Mouse (Mus musculus) ES-Bruce4 (cell line): ENCODE measurements around the gene Scaf1. TPM values are rescaled to one million over a fixed set of nuclear protein-coding genes. Genes with fewer than 3 reads are reported as not detected.

Experiments
- H3K27ac ChIP-seq: 2 replicates; pipeline ENCODE4 v1.5.1; 2012; ENCODE audit warnings: low read length, inconsistent platforms; ENCODE audit not compliant: insufficient read depth
- H3K27me3 ChIP-seq: 2 replicates; pipeline ENCODE4 v1.6.1; 2012; ENCODE audit warnings: mild to moderate bottlenecking, low read length, inconsistent platforms; ENCODE audit not compliant: control insufficient read depth, poor library complexity, insufficient read depth, severe bottlenecking
- H3K36me3 ChIP-seq: 2 replicates; pipeline ENCODE4 v1.6.1; 2012; ENCODE audit warnings: inconsistent platforms, mild to moderate bottlenecking, low read length, moderate library complexity; ENCODE audit not compliant: control insufficient read depth, poor library complexity, insufficient read depth, severe bottlenecking
- H3K4me1 ChIP-seq: one replicate; pipeline ENCODE4 v1.8.1; 2011; ENCODE audit warnings: low read length; ENCODE audit not compliant: control insufficient read depth, insufficient read depth
- H3K4me3 ChIP-seq: 2 replicates; pipeline ENCODE4 v1.5.1; 2011; ENCODE audit warnings: low read depth, mild to moderate bottlenecking, low read length
- H3K9ac ChIP-seq: 2 replicates; pipeline ENCODE4 v1.6.1; 2012; ENCODE audit warnings: low read depth, mild to moderate bottlenecking, inconsistent platforms; ENCODE audit not compliant: poor library complexity, severe bottlenecking
- H3K9me3 ChIP-seq: replicated peaks from 2 replicates; pipeline ENCODE4 v1.6.1; 2012; ENCODE audit warnings: mild to moderate bottlenecking, low read length, inconsistent platforms; ENCODE audit not compliant: control insufficient read depth, poor library complexity, insufficient read depth, severe bottlenecking
- CTCF ChIP-seq: IDR thresholded peaks from one replicate; pipeline ENCODE4 v1.8.1; 2011; ENCODE audit warnings: low read depth, low read length
- EP300 ChIP-seq: IDR thresholded peaks from 2 replicates; pipeline ENCODE4 v1.6.1; 2011; ENCODE audit warnings: low read depth, low read length; ENCODE audit not compliant: insufficient read depth
- POLR2A ChIP-seq: IDR thresholded peaks from one replicate; pipeline ENCODE4 v1.8.1; 2011; ENCODE audit warnings: low read length; ENCODE audit not compliant: insufficient read depth
- polyA plus RNA-seq: library from polyadenylated mRNA; stranded (reverse); fragments of >200 nt; gene quantifications from 2 replicates; pipeline ENCODE4 v1.2.4, GENCODE M21; 2011; ENCODE audit warnings: low read depth; ENCODE audit not compliant: missing spikeins, insufficient read depth, insufficient read length

The Scaf1 gene
- 64.2 and 73.2 TPM in 2 replicates for polyA plus RNA-seq

DNA sequence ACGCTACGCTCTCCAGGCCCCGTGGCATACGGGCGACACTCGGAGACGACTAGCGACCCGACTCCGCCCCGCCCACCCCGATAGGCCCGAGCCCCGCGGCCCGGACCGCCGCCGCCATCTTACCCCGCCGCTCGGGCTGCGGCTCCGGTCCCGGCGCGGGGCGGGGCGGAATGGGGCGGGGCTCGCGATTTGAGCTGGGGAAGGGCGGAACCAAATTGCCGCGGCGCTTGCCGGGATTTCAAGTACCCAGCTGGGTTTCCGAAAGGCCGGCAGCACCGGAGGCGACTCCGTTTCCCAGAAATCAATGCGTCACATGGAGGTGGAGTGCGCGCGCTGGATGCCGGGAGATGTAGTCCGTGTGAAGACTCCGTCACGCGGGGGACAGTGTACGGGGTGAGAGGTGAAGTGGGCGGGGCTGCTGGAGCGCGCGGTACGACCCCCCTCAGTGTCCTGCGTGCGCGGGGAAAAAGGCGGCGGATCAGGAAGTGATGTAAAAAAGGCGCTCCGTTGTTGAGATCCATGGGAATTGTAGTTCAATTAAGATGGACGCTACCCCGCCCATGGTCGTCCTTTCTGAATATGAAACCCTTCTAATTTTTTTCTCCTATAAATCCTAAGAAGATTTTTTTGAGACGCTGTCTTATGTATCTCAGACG is at the start of gene Scaf1:
Gene Scaf1, minus strand, starts transcription at position 407 of the 656 bp plus-strand sequence.
- H3K9me3 ChIP-seq, result no peaks in the 10 kb centered on the region
- peaks cover 9% of the 10 kb centered on the region; the same call in 1 of the 2 replicates for H3K36me3 ChIP-seq
- no peak for TF ChIP-seq POLR2A
- no peak for TF ChIP-seq EP300
- TF ChIP-seq CTCF, result no peak
- H3K4me1 ChIP-seq, result no peaks in the 10 kb centered on the region
- peak within 1 kb of the TSS; percentile 96 for H3K9ac ChIP-seq
- H3K4me3 ChIP-seq, result peak within 1 kb of the TSS; percentile 89
- H3K27me3 ChIP-seq, result no peaks in the 10 kb centered on the region
- H3K27ac ChIP-seq, result peak within 1 kb of the TSS; percentile 62

DNA sequence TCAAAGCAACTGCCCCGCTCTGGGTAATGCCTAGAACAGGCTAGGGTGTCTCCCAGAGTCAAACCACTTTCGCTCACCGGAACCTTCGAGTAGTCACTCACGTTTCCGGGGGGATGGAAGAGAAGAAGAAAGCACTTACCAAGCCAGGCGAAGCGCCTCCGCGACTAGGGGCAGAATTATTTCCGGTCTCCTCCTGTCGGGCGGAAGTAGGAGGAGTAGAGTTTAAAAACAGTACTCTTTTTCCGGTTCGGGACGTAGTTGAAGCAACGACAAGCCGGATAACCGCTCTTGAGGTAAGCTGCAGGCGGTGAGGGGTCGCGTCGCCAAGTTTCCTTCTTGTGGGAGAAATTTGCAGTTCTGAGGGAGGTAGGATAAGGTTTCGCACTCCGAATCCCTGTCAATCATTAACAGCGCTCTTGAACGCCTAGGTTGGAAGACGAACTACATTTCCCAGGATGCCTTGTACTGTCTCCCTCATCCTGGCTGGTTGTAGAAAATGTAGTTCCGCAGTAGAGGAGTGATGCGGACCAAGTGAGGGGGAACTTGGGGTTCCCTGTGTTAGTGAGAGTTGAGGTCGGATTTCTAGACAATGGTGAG is 46.2 kb upstream of the Scaf1 start, which contains the start of the genes Nosip and Prrg2:
Gene Nosip, plus strand, starts transcription at position 191 of the 597 bp plus-strand sequence.
Gene Prrg2, minus strand, starts transcription at position 439 of the 597 bp plus-strand sequence.
- no peaks in the 10 kb centered on the region for H3K36me3 ChIP-seq
- peak within 1 kb of the TSS; percentile 82 for H3K27ac ChIP-seq
- peak within 1 kb of the TSS; percentile 44 for H3K9ac ChIP-seq
- TF ChIP-seq CTCF (no peak), EP300 (peak; percentile 13; the same call in 1 of the 2 replicates)
- no peaks in the 10 kb centered on the region for H3K4me1 ChIP-seq
- H3K4me3 ChIP-seq, result peak within 1 kb of the TSS; percentile 98
- no peaks in the 10 kb centered on the region for H3K9me3 ChIP-seq
- no peaks in the 10 kb centered on the region for H3K27me3 ChIP-seq

DNA sequence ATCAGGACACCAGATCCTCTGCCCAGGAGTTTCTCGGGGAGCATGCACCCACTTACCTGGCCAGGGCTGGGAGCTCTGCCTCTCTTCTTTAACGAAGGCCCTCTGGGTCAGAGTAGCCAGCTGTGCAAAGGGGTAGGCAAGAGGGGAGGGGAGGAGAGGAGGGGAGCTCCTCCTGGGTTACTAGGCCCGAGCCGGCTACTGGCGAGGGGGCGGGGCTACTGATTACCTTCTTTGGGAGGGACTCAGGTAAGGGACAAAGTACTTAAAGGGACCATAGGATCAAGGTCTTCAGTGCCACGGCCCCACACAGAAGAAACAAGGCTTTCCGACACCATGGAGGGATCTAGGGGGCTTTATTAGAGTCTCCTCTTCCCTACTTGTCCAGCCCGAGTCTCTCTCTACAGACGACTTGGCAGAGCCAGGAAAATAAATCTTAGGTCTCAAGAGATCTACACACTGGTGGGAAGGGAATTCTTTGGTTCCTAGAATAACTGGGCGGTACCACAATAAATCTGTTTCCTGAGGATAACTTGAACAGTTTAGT is 45.4 kb upstream of the Scaf1 start:
- TF ChIP-seq EP300, result no peak
- no peak for TF ChIP-seq CTCF
- no peaks in the 10 kb centered on the region for H3K36me3 ChIP-seq
- H3K27ac ChIP-seq, result no peak overlapping the region

DNA sequence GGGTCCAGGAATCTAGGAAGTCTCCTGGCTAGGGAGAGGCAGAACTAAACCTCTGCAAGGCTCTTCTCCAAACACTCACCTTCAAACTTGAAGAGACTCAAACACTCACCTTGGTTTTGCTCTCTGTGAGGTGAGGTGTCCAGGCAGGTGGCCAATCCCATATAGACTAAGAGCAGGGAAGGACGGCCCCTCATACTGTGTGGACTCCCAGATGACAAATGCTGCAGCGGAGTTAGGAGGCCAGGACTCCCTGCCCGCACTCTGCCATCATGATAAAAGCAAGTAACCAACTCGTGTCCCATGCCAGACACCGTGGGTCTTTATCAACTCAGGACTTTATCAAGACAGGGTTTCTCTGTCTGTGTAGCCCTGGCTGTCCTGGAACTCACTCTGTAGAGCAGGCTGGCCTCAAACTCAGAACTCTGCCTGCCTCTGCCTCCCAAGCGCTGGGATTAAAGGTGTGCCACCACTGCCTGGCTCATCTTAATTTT is 44.5 kb upstream of the Scaf1 start:
- Histone ChIP-seq H3K9ac (no peak overlapping the region), H3K4me1 (no peaks in the 10 kb centered on the region), H3K4me3 (no peak overlapping the region), H3K9me3 (no peaks in the 10 kb centered on the region), H3K36me3 (no peaks in the 10 kb centered on the region), H3K27me3 (no peaks in the 10 kb centered on the region), H3K27ac (no peak overlapping the region)
- TF ChIP-seq CTCF (no peak), POLR2A (no peak), EP300 (no peak)

More for the DNA sequence above, 45.4 kb upstream of the Scaf1 start:
- Histone ChIP-seq H3K4me3 (peak overlapping the region; percentile 54), H3K4me1 (no peaks in the 10 kb centered on the region), H3K9me3 (no peaks in the 10 kb centered on the region), H3K9ac (peak overlapping the region; percentile 15; the same call in 1 of the 2 replicates), H3K27me3 (no peaks in the 10 kb centered on the region)

DNA sequence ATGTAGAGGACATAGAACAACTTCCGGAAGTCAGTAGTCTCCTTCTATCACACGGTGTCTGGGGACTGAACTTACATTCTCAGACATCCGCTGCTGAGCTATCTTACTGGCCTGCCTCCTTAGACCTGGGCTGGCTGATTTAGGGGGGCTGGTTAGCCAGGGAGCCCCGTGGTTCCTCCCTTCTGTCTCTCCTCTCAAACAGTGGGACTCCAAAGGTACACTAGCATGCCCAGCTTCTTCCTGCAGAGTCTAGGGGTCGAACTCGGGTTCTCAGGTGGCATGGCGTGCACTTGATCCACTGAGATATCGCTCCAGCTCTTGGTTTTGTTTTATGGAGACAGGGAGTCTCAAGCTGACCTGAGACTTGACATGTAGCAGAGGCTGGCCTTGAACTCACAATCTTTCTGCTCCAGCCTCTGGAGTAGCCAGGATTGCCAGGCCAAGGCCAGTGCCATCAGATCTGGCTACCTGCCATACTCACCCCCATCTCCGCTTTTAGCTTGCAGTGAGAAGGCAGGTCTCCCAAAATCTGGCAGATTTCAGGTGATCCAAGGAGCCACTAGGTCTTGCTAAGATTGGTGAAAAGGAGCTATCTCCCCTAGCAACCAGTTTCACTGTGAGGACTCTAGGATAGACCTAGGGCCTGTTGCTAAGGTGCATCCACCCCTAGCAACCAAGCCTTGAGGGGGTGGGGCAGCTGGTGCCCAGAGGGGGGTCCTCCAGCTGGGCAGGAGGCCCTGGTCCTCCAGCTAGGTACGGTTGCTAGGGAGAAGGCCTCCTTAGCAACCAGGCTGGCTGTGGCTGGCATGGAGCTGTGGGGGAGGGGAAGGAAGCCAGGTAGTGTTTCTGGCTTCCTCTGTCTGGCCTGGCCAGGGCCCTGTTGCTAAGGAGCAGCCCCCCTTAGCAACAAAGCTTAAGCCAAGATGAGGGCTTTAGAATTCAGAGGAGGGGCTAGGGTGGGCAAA is 42.7 kb upstream of the Scaf1 start:
- no peak overlapping the region for H3K9ac ChIP-seq
- no peaks in the 10 kb centered on the region for H3K4me1 ChIP-seq
- H3K4me3 ChIP-seq, result no peak overlapping the region
- no peak overlapping the region for H3K27ac ChIP-seq
- no peaks in the 10 kb centered on the region for H3K9me3 ChIP-seq
- no peaks in the 10 kb centered on the region for H3K36me3 ChIP-seq
- TF ChIP-seq EP300 (no peak), CTCF (no peak), POLR2A (no peak)
- H3K27me3 ChIP-seq, result no peaks in the 10 kb centered on the region
